Mouse (Mus musculus) cerebellum, adult (tissue): ENCODE data around the gene Gmeb2.

ENCODE experiments used
- ATAC-seq: cut with Nextera tagmentation; 2 replicates; pipeline ENCODE4 v1.9.2; 2017; ENCODE audit warnings: mild to moderate bottlenecking, moderate library complexity, mixed read lengths; ENCODE audit not compliant: insufficient number of reproducible peaks, low FRiP score, low TSS enrichment

Gmeb2 gene

GRCm38 (mm10) chr2:181277866-181278265, 10.0 kb downstream of the Gmeb2 start:
- ATAC-seq, result no peak

DNA sequence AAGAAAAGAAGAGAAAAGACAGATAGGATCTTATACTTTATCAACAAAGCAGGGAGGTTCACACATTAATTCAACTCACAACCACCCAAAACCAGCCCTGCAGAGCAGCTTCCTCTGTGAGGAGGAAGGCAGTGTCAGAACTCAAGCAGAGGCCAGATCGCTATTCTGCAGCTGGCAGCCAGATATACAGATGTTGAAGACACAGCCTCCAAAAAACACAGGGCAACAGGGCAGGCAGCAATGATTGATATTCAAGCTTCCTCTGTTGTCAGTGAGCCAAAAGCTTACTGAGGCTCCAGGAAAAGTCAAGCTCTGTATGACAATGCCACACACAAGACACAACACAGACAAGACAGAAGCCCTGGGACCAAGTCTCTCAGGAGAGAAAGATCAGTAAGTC, 11.1 kb downstream of the Gmeb2 start:
- no peak for ATAC-seq

DNA sequence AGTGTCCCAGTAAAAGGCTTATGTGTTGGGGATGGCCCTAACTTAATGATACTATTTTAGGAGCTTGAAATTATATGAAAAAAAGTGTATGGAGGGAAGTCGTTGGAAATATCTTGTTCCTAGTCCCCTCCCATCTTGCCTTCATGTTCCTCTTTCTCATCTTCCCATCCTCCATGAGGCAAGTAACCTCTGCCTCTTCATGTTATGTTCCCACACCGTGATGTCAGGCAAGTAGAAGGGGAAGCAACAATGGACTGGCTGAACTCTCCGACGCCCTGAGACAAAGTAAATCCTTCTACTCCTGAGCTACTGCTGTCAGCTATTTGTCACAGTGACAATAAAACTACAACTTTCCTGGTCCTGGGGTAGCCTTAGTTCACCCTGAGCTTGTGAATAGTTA, 13.2 kb downstream of the Gmeb2 start:
- ATAC-seq, result no peak

- no peak for ATAC-seq
Measured at GRCm38 (mm10) chr2:181273829-181274228, 14.0 kb downstream of the Gmeb2 start.

DNA sequence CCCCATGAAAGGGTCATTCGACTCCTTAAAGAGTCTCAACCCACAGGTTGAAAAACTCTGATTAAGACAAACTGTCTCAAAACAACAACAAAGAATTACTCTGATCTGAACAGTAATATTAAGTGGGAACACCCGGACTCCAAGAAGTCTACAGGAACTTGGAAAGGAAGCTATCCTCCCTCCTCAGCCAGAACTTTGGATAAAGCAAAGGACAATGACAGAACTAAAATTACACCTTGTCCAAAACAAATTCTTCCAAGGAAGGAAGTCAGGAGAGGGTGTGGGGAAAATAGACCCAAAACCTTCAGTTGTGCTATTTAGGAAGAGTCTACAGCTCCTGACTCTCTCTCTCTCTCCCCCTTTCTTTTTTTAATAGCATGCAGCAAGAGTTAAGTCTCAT, 15.7 kb downstream of the Gmeb2 start:
- ATAC-seq, result no peak

GRCm38 (mm10) chr2:181266839-181267238, 21.0 kb downstream of the Gmeb2 start:
- ATAC-seq, result no peak

DNA sequence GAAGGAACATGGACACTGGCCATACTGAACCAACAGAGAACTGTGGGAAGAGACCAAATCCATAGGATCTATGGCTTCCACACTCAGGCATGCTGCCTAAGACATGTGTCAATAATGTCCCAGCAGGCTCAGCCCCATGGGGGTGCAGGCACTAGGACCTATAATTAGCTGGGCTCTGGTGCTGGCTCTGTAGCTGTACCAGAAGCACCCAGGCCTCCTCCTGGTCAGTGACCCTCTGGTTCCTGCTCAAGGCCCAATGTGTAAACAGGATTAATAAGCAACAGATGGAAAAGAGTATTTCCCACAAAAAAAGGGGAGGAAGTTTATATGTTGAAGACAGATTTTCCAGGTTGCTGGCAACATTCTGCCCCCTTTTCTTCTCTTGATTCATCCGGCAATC, 34.6 kb downstream of the Gmeb2 start:
- ATAC-seq, result no peak

GRCm38 (mm10) chr2:181251841-181252240, 36.0 kb downstream of the Gmeb2 start:
- no peak for ATAC-seq

DNA sequence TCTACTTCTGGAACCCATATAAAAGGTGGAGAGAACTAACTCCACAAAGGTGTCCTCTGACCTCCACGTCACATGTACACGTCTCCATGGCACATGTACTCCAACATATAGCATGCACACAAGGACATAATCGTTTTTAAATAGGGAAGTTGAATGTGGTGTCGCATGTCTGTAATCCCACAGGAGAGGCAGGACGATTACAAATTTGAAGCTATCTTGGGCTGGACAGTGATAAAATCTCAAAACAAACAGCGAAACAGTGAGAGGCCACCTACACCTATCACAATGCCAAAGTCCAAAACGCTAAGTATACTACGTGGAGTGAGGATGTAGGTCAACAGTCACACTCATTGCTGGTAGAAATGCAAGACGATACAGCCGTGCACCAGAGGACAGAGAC, 38.6 kb downstream of the Gmeb2 start:
- ATAC-seq, result no peak

DNA sequence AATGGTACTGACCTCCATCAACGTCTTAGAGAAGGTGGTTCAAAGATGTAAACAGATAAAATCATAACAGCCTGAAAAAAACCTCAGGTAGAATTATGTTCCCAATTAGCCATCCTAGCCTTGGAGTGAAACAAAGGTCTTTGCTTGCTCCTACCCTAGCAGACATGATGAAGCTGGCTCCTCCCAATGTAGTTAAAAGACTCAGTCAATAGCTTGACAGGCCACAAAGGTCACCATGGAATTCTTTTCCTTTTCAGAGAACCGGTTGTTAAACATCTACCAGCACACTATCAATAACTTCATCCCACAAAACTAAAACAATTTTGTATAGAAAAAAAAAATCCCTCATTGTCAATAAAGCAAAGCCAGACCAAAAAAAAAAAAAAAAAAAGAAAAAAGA, 42.8 kb downstream of the Gmeb2 start:
- ATAC-seq, result no peak

DNA sequence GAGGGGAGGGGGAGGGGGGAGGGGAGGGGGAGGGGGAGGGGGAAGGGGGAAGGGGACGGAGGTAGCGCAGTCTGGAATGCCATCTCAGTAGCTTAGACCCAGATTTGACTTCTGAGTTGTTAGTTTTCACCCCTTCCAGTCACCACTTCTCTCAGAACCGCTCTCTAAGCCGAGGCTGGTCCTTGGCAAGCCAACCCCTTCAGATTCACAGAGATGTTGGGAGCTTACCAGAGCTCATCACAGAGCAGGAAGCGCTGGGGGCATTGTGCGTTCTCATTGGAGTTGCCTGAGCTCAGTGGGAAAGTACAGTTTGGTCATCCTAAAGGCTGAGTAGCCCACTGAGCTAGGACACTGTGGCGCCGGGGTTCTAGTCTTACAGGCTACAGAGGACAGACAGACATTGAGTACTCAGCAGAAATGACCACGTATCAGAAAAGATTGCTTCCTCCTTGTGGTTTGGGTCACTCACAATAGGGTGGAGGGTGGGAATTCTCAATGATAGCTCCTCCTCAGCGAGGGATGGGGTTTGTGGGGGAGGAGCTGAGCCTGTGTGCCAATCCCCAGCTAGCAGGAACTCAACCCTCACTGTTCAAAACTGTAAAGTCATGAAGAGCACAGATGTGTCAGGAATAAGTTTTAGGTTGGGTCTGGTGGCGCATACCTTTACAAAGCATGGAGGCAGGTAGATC, 44.0 kb downstream of the Gmeb2 start:
- ATAC-seq, result no peak

GRCm38 (mm10) chr2:181242314-181242665, 45.5 kb downstream of the Gmeb2 start:
- no peak for ATAC-seq

- ATAC-seq, result no peak
Measured at GRCm38 (mm10) chr2:181241602-181242313, 46.1 kb downstream of the Gmeb2 start, which contains the start of gene Helz2. Gene Helz2 (minus strand): TSS chr2:181242027.

DNA sequence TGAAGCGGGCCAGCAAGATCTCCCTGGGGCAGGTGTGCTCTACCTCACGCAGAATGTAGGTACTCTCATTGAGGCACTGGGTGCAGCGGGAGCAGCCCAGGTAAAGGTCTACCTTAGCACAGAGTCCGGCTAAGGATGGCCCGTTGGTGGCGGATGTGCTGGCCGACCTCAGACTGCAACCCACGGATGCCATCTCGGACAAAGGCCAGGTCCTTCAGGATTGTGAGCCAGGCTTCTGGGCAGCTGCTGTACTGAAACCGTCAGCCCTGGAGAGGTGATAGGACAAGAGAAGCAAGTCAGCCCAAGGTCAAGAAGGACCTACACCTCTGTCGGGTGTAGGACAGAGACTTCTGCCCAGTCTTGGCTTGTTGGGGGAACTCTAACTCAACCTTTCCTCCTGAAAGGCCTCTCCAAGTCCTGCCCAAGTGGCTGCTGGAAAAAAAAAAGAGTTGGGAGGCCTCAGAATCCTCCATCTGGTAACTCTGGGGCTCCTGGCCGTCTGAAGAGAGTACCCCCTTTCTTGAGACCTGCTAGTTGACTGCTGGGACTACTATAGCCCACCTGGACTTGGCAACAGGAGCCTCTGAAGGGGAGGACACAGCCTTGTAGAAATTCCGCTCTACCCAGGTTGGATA, 46.9 kb downstream of the Gmeb2 start:
- ATAC-seq, result no peak

DNA sequence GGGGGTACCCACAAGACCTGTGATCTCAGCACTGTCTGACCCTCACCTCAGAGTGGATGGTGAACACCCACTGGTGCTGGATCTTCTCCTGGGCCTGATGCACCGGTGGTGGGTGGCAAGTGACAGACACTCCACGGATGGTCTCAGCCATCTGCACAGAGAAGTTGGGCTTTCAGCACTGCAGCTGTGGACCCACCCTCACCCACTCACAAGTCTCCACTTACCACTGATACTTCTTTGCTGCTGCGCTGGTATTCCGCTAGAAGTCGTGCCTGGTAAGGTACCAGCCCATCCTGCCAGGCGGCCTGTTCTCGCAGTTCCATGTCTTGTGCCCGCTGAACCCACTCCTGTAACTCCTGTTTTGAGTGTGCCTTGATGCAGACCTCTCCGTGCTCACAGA, 48.6 kb downstream of the Gmeb2 start:
- ATAC-seq, result no peak

DNA sequence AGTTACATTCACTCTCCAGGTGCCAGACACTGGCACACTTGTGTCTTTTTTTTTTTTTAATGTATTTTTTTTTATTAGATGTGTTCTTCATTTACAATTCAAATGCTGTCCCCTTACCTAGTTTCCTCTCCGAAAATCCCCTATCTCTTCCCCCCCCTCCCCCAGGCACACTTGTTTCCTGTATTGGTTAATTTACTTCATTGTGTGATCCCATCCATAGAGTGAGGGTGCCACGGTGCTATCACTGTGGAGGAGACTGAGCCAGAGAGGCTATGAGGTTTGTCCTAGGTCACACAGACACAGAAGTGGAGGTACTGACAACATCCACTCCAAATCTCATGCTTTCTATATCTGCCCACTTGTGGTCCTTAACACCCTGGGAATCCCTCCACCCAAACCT, 49.0 kb downstream of the Gmeb2 start:
- ATAC-seq, result no peak

DNA sequence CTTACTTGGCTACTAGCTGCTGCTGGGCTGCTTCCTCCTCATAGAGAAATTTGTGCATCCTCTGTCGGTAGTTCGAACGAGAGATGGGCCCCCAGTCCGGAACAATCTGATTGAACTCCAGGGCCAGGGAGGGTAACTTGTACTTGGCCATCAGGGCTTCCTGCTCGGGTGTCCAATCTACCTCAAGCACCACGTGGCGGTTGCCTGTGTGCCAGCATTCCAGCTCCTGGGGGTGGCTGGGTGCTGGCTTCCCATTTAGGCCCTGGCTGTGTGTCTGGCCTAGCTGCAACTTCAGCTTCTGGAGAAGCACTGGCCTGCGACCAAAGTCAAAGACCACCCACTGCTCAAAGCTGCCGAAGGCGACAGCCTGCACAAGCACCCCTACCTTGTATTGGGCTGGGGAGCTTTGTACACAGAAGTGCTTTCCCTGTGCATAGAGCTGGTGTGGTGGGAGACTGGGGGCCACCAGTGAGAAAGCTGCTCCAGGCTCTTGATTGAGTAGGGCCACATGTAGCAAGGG, 49.7 kb downstream of the Gmeb2 start:
- ATAC-seq, result no peak

GRCm38 (mm10) chr2:181237251-181238014, 50.4 kb downstream of the Gmeb2 start:
- ATAC-seq, result no peak

GRCm38 (mm10) chr2:181235681-181236566, 51.9 kb downstream of the Gmeb2 start:
- no peak for ATAC-seq

- no peak for ATAC-seq
Measured at GRCm38 (mm10) chr2:181234680-181235079, 53.2 kb downstream of the Gmeb2 start.
